Mouse (Mus musculus) liver (tissue): ENCODE results near the gene Afg1l.

ENCODE experiments used
- DNase-seq: peaks from one replicate; pipeline ENCODE4 v3.0.0-alpha.2; 2020; ENCODE audit warnings: mixed read lengths

Afg1l gene

DNA sequence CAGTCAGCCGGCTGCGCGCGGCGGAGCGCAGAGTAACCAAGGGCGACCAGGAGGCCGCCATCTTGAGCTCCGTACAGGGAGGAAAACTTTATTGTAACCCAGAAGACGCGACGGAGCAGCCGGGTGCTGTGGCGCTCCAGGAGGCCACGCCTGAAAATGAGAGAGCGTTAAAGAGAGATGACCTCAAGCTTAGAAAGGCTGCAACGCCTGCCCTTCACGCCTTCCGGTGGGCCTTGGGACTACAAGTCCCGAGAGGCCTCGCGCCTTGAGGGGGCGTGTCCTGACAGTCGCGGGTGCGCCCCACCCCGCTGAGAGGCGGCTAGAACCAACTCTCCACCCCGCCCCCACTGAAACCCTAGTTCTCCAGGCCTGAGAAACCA, at the start of gene Afg1l:
Afg1l (minus strand) TSS at position 225 of the 380 bp plus-strand sequence.
- DNase-seq: peak; percentile 97

GRCm38 (mm10) chr10:42525682-42526081, 47.3 kb upstream of the Afg1l start:
- DNase-seq: no peak

GRCm38 (mm10) chr10:42523556-42524162, 45.3 kb upstream of the Afg1l start:
- no peak for DNase-seq

DNA sequence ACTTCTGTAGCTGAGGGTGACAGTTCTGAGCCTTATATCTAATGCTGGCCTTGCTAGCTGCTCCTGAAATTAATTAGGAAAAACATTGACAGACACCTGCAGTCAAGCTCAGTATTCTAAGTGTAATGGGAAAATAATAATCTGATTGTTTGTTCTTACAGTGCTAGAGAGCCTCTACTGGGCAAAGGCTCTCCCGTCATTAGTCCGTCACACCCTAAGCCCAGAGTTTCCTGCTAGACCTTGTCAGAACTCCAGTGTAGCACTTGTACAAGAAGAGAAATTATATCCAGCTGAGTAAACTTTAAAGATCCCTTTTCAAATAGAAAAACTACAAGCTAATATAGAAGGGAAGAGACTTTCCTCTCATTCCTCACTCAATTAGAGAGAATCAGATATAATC, 44.5 kb upstream of the Afg1l start:
- DNase-seq: no peak

- peak; percentile 35 for DNase-seq
Observed at GRCm38 (mm10) chr10:42521315-42521981, 43.1 kb upstream of the Afg1l start.

GRCm38 (mm10) chr10:42518363-42518762, 40.0 kb upstream of the Afg1l start:
- DNase-seq: peak; percentile 67

DNA sequence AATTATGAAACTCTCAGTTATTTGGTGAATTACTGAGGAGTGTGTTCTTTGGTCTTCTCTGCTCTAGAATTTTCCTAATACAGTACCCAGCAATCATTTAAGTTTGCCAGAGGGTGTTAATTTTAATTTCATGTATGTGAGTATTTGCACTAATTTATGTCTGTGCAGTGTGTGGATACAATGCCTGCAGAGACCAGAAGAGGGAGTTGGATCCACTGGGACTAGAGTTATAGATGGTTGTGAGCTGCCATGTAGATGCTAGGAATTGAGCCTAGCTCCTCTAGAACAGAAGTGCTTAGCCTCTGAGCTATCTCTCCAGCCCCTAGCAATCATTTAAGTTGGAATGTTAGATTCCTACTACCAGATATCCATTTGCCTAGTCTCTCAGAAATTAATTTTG, 35.8 kb upstream of the Afg1l start:
- no peak for DNase-seq

DNA sequence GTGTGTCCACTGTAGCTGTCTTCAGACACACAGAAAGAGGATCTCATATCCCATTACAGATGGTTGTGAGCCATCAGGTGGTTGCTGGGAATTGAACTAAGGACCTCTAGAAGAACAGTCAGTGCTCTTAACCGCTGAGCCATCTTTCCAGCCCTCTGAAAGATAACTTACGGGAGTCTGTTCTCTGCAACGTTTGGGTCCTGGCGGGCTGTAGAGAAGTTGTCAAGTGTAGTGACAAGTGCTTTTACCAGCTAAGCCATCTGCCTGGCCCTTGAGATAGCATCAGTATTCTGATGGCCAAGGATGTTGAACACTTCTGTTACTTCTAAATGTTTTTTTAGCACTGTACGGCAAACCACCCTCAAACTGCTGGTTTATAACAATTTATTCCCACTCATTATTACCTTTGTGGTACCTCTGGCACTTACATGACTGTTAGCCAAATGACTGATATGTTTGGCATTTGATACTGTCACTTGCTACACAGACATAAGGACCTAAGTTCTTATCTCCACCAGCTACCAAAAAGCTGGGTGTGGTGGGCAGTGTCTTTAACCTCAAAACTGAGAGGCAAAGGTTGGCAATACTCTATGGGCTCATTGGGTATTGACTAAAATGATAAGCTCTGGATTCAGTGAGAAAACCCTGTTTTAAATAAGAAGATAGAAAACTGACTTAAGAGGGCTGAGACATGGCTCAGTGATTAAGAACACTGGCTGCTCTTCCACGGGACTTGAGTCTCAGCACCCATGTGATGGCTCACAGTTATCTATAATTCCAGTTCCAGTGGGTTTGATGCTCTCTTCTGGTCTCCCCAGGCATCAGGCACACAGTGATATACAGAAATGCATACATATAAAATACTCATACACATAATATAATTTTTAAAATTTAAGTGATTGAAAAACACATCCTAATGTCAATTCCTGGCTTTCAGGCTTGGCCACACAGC, 33.1 kb upstream of the Afg1l start:
- DNase-seq: peak; percentile 68

DNA sequence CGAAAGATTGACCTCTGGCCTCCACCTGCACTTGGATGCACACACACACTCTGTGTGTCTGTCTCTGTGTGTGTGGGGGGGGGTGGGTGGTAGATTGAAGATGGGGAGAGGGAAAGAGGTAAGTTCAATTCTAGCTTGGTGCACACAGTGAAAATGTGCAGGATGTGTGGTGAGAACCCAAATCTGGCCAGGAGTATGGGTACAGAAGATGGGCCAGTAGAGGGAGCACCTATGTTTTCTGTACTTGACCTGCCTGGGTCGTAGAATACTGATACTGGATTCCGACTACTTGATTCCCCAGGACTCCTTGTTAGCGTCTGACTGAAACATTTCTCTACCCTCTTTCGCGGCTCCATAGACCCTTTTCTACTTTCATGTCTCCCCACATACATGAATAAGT, 31.8 kb upstream of the Afg1l start:
- DNase-seq: no peak

DNA sequence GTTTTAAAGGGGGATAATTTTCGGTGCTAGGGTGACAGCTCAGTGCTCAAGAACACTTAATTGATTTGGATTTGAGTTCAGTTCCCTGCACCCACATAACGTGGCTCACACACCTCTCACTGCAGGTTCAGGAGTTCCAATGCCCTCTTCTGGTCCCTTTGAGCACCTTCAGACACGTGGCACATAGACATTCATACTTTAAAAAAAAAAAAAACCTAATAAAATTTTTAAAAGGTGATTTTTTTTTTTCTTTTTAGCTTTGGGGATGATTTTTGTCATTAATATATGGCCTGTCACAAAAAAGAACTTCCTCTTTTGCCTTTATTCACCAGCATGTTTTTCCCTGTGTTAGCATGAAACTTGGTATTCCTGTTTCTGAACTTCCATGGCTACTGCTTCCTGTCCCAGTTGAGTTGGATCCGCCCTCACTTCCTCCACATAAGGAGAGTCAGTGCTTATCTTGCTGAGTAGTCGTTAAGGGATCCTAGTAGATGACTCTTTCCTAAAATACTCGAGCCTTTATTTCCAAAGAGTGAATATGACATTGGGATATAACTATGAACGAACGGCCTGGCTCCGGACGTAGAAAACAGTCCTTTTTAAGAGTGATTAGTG, 25.8 kb upstream of the Afg1l start:
- peak; percentile 33 for DNase-seq

- peak; percentile 78 for DNase-seq
Observed at GRCm38 (mm10) chr10:42502349-42503111, 24.2 kb upstream of the Afg1l start.

DNA sequence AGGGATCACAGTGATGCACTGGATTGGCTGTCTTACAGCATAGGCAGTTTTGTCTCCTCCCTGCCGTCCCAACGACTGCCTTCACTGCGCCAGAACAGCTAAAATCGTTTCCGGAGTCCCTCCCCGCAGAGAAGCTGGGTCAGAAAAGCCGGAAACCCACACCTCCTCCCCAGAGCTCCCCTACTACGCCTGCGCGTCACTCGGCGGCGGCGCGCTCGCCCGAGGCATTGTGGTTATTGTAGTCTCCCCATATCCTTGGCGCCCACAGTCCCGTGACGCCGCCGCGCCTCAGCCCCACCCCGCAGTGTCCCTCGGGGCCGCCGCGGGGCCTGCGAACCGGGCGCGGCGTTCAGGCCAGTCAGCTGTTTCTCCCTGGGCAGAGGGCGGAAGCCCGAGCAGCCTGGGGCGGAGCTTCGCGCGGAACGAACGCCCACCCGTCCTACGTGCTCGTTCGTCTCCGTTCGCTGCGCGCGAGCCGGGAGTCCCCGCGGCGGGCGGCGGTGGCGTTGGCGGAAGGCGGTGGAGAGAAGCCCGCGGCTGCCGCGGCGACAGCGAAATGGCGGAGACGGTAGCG, 23.5 kb upstream of the Afg1l start, which contains the start of gene Snx3:
Snx3 (plus strand) TSS at position 256 of the 574 bp plus-strand sequence.
- peak; percentile 98 for DNase-seq

GRCm38 (mm10) chr10:42501161-42501560, 22.8 kb upstream of the Afg1l start:
- no peak for DNase-seq

DNA sequence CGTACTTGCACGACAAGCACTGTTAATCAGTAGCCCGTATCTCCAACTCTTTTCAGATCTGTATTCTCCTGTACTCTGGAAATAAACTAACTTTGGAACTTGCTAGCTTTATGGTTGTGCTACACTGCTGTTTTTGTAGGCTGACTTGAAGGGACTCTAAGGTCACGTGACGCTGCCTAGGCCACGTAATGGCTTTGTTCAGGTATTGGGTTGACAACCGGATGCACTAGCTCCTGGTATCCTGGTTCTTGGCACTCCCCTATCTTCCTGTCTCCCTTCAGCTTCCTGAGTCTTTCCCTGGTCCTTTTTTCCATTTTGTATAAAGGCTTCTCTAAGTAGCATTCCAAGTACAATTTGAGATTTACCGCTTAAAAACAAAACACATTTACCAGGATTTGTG, 22.2 kb upstream of the Afg1l start:
- no peak for DNase-seq

GRCm38 (mm10) chr10:42493000-42493399, 14.6 kb upstream of the Afg1l start:
- DNase-seq: no peak

GRCm38 (mm10) chr10:42492027-42492771, 13.8 kb upstream of the Afg1l start:
- no peak for DNase-seq

GRCm38 (mm10) chr10:42491158-42491557, 12.8 kb upstream of the Afg1l start:
- DNase-seq: no peak

DNA sequence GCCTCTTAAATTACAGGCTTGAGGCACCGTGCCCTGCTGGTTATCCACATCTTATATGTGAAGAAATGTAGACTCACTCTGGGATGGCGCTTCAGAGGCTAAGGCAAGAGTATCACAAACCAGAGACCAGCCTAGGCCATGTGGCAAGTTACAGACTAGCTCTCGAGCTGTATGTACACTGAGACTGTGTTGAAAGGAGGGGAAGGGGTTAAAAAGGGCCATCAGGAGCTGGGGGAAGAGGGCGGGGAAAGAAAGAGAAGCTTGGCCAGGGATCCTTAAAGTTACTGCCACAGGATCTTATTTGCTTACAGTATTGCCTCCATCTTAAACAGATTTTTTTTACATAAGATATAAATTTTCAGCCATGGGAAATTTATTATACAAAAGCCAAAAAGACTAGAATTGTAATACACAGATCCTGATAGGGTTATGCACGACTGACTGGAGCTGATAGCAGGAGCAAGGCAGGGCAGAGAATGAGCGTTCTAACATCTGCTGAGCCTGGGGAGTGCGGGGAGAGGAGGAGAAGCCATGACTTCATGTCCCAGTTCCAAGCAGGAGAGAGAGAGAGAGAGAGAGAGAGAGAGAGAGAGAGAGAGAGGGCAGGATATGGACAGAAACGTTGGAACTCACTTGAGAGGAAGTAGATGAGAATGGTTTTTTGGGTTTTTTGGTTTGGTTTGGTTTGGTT, 10.4 kb upstream of the Afg1l start:
- no peak for DNase-seq

DNA sequence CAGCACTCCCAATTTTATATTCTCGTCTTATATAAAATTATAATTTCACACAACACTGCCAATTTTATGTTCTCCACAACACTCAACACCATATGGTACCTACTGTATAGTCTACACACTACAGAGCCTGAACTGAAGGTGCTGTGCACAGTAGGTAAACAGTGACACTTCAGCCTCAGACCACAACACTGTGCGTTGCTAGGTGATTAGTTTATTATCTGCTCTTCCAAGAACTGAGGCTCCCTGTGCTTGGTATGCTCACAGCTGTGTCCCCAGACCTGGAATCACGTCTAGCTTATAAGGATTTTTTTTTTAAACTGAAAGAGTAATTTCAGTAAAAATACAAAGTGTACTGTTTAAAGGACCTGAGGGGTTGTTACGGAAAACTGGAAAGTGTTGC, 2.4 kb upstream of the Afg1l start:
- DNase-seq: no peak

- no peak for DNase-seq
Observed at GRCm38 (mm10) chr10:42477550-42478340, 620 bp downstream of the Afg1l start.
